Mouse (Mus musculus) brain, embryonic 14.5 days (tissue): ENCODE data around the gene Kansl3.

ENCODE experiments used
- CTCF ChIP-seq: fragments of 200-500 bp; IDR thresholded peaks from 2 replicates; pipeline ENCODE4 v1.5.1; 2012; ENCODE audit warnings: inconsistent platforms, mild to moderate bottlenecking, moderate library complexity, borderline replicate concordance; ENCODE audit not compliant: insufficient read depth, insufficient read length; ENCODE audit errors: extremely low read depth
- POLR2A ChIP-seq: fragments of 200-500 bp; IDR thresholded peaks from 2 replicates; pipeline ENCODE4 v1.6.1; 2012; ENCODE audit warnings: mild to moderate bottlenecking, inconsistent platforms, borderline replicate concordance; ENCODE audit not compliant: poor library complexity, insufficient read depth, insufficient read length, severe bottlenecking; ENCODE audit errors: extremely low read depth

DNA sequence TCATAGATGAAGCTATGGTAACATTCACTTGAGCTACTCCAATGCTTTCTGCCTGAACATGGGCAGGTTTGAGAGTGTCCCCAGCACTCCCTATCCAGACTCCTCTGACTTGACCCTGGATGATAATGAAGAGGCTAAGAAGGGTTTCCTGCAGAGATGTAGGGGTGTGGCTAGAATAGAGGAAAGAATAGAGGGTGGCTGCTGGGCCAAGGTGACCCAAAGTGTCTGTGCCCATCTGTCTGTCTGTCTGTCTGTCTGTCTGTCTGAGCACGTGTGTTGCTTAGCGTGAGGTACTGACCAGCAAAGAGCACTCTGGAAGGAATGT lies 53.2 kb downstream of the Kansl3 start:
- TF ChIP-seq CTCF (no peak), POLR2A (no peak)
